Mouse (Mus musculus) neural tube, embryonic 13.5 days (tissue): Measurements from ENCODE around the gene Gm21915. TPM values are rescaled to one million over a fixed set of nuclear protein-coding genes. Genes with fewer than 3 reads are reported as not detected.

Experiments
- ATAC-seq: fragments of 200-750 bp; cut with Nextera tagmentation; 2 replicates; pipeline ENCODE4 v1.8.0; 2017; ENCODE audit warnings: low read depth, mild to moderate bottlenecking, moderate TSS enrichment, moderate library complexity
- H3K27ac ChIP-seq: fragments of 300-500 bp; sonication (generic); replicated peaks from 2 replicates; pipeline ENCODE4 v1.5.1; 2015; ENCODE audit warnings: moderate library complexity, mild to moderate bottlenecking, inconsistent platforms
- H3K27me3 ChIP-seq: fragments of 300-500 bp; sonication (generic); 2 replicates; pipeline ENCODE4 v1.6.1; 2015; ENCODE audit warnings: mild to moderate bottlenecking, inconsistent platforms
- H3K36me3 ChIP-seq: fragments of 300-500 bp; sonication (generic); 2 replicates; pipeline ENCODE4 v1.6.1; 2015; ENCODE audit warnings: mild to moderate bottlenecking, inconsistent platforms
- H3K4me1 ChIP-seq: fragments of 300-500 bp; sonication (generic); replicated peaks from 2 replicates; pipeline ENCODE4 v1.6.1; 2015; ENCODE audit warnings: inconsistent platforms
- H3K4me2 ChIP-seq: fragments of 300-500 bp; sonication (generic); 2 replicates; pipeline ENCODE4 v1.6.1; 2015; ENCODE audit warnings: inconsistent platforms, mild to moderate bottlenecking, moderate library complexity
- H3K4me3 ChIP-seq: fragments of 300-500 bp; sonication (generic); 2 replicates; pipeline ENCODE4 v1.5.1; 2015; ENCODE audit warnings: mild to moderate bottlenecking, inconsistent platforms
- H3K9ac ChIP-seq: fragments of 300-500 bp; sonication (generic); 2 replicates; pipeline ENCODE4 v1.6.1; 2015; ENCODE audit warnings: moderate library complexity, mild to moderate bottlenecking, inconsistent platforms
- H3K9me3 ChIP-seq: fragments of 300-500 bp; sonication (generic); 2 replicates; pipeline ENCODE4 v1.6.1; 2016; ENCODE audit warnings: inconsistent platforms
- WGBS: fragments of 180-500 bp; shearing (Covaris S2); methylation state at CpG from one replicate; pipeline ENCODE4 v1.1.7; 2015; 5-methylcytosine and 5-hydroxymethylcytosine counted together
- polyA plus RNA-seq: library from polyadenylated mRNA; unstranded; fragments of >200 nt; fragmentation: Nextera tagmentation; extraction: Ambion mirVana; gene quantifications from 2 replicates; pipeline ENCODE4 v1.2.1, GENCODE M21; 2015

The Gm21915 gene
- polyA plus RNA-seq, 1 experiment from 2014 or later = not detected

DNA sequence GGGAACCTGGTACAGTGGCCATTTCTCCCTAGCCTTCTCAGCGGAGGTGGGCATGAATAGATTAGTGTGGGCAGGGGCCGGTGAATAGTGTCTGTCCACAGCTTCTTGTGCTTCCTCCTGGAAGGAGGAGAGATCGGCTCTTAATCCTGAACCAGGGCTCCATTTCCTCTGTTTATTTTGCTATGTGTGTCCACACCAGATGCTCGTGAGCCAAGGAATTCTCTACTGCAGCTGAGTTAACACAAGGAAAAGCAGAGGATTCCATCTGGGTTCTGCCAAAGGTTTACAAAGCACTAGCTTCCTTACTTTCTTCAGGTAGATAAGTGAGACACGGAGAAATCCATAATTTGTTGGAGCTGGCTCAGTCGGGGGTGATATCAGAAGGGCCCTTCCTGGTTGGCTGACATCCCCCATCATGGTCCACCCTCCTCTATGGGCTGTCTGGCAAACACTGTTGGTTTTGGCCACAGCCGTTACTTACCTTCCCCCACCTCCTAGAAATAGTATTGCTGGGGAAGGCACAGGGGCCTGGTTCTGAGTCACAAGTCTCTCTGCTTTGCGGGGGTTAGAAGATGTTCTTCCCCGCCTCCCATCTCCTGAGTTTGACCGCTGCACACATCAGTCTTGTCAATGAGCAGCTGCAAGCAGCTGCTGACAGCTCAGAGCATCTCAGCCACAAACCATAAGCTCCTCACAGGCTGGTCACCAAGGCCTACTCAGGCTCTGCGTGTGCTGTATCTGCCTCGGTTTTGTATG is 5.0 kb downstream of the Gm21915 start:
- Histone ChIP-seq H3K4me2 (no peak overlapping the region), H3K9ac (no peak overlapping the region), H3K27ac (0 out of 2 replicates have a peak overlapping the region, but pooled peaks have one; percentile 13), H3K4me3 (no peak overlapping the region), H3K9me3 (no peaks in the 10 kb centered on the region), H3K27me3 (no peaks in the 10 kb centered on the region), H3K4me1 (peaks cover 19% of the 10 kb centered on the region), H3K36me3 (no peaks in the 10 kb centered on the region)
- 76% methylated on average over 12 of the region's 12 CpGs for WGBS
- no peak for ATAC-seq

GRCm38 (mm10) chr9:40678653-40679052 is 8.2 kb downstream of the Gm21915 start:
- no peak overlapping the region for H3K4me2 ChIP-seq
- ATAC-seq = no peak
- H3K9ac ChIP-seq = no peak overlapping the region
- no peaks in the 10 kb centered on the region for H3K36me3 ChIP-seq
- WGBS = 67% methylated on average over 4 of the region's 4 CpGs
- no peak overlapping the region for H3K4me3 ChIP-seq
- no peaks in the 10 kb centered on the region for H3K9me3 ChIP-seq
- no peaks in the 10 kb centered on the region for H3K27me3 ChIP-seq
- peaks cover 10% of the 10 kb centered on the region; the same call in 1 of the 2 replicates for H3K4me1 ChIP-seq
- no peak overlapping the region for H3K27ac ChIP-seq

- ATAC-seq = peak; percentile 80
- Histone ChIP-seq H3K36me3 (no peaks in the 10 kb centered on the region), H3K4me3 (peak within 1 kb of the TSS; percentile 71), H3K9ac (peak within 1 kb of the TSS; percentile 97), H3K4me2 (peak within 1 kb of the TSS; percentile 73), H3K9me3 (no peaks in the 10 kb centered on the region), H3K4me1 (peaks cover 42% of the 10 kb centered on the region), H3K27me3 (no peaks in the 10 kb centered on the region), H3K27ac (peak within 1 kb of the TSS; percentile 98)
- 0% methylated on average over 47 of the region's 53 CpGs for WGBS
These were observed 15.5 kb downstream of the Gm21915 start, which contains the start of gene Clmp for GRCm38 (mm10) chr9:40685801-40686420. Clmp (plus strand) TSS chr9:40685962.

- WGBS = under 1% methylated on average over 23 of the region's 23 CpGs
- peak; percentile 74 for ATAC-seq
These were observed 16.0 kb downstream of the Gm21915 start for GRCm38 (mm10) chr9:40686421-40686899.

DNA sequence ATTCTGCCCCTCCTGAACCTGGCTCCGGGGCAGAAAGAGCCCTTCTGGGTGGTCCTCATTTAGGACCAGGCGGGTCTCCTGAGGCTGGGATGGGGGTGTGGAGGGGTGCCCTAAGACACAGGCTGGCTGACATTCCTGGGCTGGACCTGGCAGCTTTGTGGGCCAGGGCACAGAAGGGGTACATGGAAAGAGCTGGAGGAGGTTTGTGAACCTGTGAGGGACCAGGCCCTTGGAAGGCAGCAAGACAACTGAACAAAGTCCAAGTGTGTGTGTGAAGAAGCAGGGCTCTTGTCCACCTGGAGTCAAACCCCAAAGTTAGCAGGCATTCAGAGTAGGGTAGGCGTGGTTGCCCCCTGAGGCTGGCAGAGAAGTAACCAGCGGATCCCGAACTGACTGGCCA is 16.6 kb downstream of the Gm21915 start:
- peak overlapping the region; percentile 97 for H3K9ac ChIP-seq
- no peaks in the 10 kb centered on the region for H3K9me3 ChIP-seq
- 24% methylated on average over 5 of the region's 5 CpGs for whole genome bisulfite sequencing
- peak; percentile 29 for ATAC-seq
- H3K27me3 ChIP-seq = no peaks in the 10 kb centered on the region
- H3K4me3 ChIP-seq = peak overlapping the region; percentile 71
- H3K27ac ChIP-seq = peak overlapping the region; percentile 98
- H3K4me2 ChIP-seq = peak overlapping the region; percentile 73
- no peaks in the 10 kb centered on the region for H3K36me3 ChIP-seq
- H3K4me1 ChIP-seq = peaks cover 44% of the 10 kb centered on the region

More at GRCm38 (mm10) chr9:40686421-40686899, 16.0 kb downstream of the Gm21915 start:
- H3K4me1 ChIP-seq = peaks cover 42% of the 10 kb centered on the region
- H3K36me3 ChIP-seq = no peaks in the 10 kb centered on the region
- no peaks in the 10 kb centered on the region for H3K9me3 ChIP-seq
- peak overlapping the region; percentile 73 for H3K4me2 ChIP-seq
- peak overlapping the region; percentile 71 for H3K4me3 ChIP-seq
- no peaks in the 10 kb centered on the region for H3K27me3 ChIP-seq
- peak overlapping the region; percentile 98 for H3K27ac ChIP-seq
- peak overlapping the region; percentile 97 for H3K9ac ChIP-seq

GRCm38 (mm10) chr9:40687553-40687952 is 17.1 kb downstream of the Gm21915 start:
- peak overlapping the region; percentile 98 for H3K27ac ChIP-seq
- ATAC-seq = no peak
- WGBS = 40% methylated on average over 3 of the region's 3 CpGs
- H3K4me3 ChIP-seq = peak overlapping the region; percentile 71
- no peaks in the 10 kb centered on the region for H3K9me3 ChIP-seq
- H3K27me3 ChIP-seq = no peaks in the 10 kb centered on the region
- peak overlapping the region; percentile 97 for H3K9ac ChIP-seq
- peak overlapping the region; percentile 73 for H3K4me2 ChIP-seq
- H3K4me1 ChIP-seq = peaks cover 49% of the 10 kb centered on the region
- H3K36me3 ChIP-seq = no peaks in the 10 kb centered on the region

DNA sequence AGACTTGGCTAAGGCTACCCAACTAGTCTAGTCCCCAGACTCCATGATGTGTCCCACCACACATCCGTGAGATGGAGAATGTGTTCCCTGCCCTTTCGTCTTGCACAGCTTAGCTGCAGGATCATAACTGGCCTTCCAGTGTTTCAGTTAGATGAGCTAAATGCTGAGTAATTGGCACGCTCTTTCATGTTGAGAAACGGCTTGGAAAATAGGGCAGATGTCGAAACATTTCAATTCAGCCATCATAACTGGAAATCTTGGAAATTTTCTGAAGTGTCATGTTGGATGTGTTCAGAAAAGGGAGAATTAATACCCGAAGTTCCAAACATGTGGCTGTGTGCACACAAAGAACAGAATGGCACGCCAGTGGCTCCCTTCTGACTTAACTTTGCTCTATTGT is 20.1 kb downstream of the Gm21915 start:
- Histone ChIP-seq H3K4me1 (peaks cover 65% of the 10 kb centered on the region), H3K9me3 (no peaks in the 10 kb centered on the region), H3K27ac (no peak overlapping the region), H3K9ac (no peak overlapping the region), H3K4me3 (no peak overlapping the region), H3K4me2 (no peak overlapping the region), H3K27me3 (no peaks in the 10 kb centered on the region), H3K36me3 (no peaks in the 10 kb centered on the region)
- no peak for ATAC-seq
- 88% methylated on average over 7 of the region's 7 CpGs for WGBS

DNA sequence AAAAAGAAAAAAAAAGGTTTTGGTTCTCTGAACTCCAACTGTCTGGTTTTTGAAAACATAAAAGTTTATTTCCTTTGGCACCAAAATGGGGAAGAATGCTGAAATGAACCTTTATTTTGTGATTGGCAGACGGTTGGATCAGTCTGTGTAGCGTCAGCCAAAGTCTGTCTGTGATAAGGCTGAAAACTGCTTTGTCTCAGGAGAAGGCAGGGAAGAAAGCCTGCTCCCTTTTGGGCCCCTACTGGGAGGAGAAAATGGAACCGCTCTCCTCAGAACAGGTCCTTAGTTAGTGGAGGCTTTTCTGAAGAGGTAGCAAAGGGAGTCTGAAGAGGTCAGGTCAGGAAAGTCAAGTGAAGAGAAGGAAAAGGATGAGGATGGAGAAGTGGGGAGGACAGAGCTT is 22.6 kb downstream of the Gm21915 start:
- H3K27me3 ChIP-seq = no peaks in the 10 kb centered on the region
- WGBS = 47% methylated on average over 3 of the region's 3 CpGs
- H3K4me2 ChIP-seq = no peak overlapping the region
- H3K36me3 ChIP-seq = peaks cover 16% of the 10 kb centered on the region
- peak overlapping the region; percentile 72 for H3K27ac ChIP-seq
- H3K9me3 ChIP-seq = no peaks in the 10 kb centered on the region
- no peak overlapping the region for H3K4me3 ChIP-seq
- H3K9ac ChIP-seq = no peak overlapping the region
- H3K4me1 ChIP-seq = peaks cover 51% of the 10 kb centered on the region
- ATAC-seq = no peak

- peak overlapping the region; percentile 72 for H3K27ac ChIP-seq
- no peak overlapping the region for H3K4me3 ChIP-seq
- no peak overlapping the region for H3K4me2 ChIP-seq
- whole genome bisulfite sequencing = 41% methylated on average over 5 of the region's 5 CpGs
- H3K36me3 ChIP-seq = peaks cover 16% of the 10 kb centered on the region
- peaks cover 44% of the 10 kb centered on the region for H3K4me1 ChIP-seq
- no peak overlapping the region for H3K9ac ChIP-seq
- no peaks in the 10 kb centered on the region for H3K27me3 ChIP-seq
- ATAC-seq = peak; percentile 71
- H3K9me3 ChIP-seq = no peaks in the 10 kb centered on the region
These were observed 23.4 kb downstream of the Gm21915 start for GRCm38 (mm10) chr9:40693768-40694167.

DNA sequence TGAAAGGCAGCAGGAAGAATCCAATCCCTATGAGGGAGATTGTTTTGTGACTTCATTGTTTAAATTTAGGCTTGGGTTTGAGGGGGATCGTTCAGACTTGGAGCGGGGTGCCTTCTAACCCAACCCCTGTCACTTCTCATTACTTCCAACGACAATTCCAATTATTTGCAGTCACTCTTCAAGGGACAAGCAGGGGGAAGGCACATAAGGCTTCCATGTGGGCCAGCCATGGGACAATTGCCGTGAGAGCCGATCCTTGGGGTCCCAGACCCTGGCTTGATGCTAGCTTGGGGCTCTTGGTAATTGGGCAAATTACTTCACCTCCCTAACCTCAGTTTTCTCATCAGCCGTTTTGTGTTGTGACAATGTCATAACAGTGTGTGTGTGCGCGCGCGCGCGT is 23.9 kb downstream of the Gm21915 start:
- peaks cover 16% of the 10 kb centered on the region for H3K36me3 ChIP-seq
- H3K9ac ChIP-seq = no peak overlapping the region
- no peak overlapping the region for H3K4me2 ChIP-seq
- H3K9me3 ChIP-seq = no peaks in the 10 kb centered on the region
- ATAC-seq = no peak
- H3K4me1 ChIP-seq = peaks cover 39% of the 10 kb centered on the region
- WGBS = 72% methylated on average over 12 of the region's 12 CpGs
- peak overlapping the region; percentile 72 for H3K27ac ChIP-seq
- H3K27me3 ChIP-seq = no peaks in the 10 kb centered on the region
- no peak overlapping the region for H3K4me3 ChIP-seq

GRCm38 (mm10) chr9:40696086-40696485 is 25.7 kb downstream of the Gm21915 start:
- Histone ChIP-seq H3K9me3 (no peaks in the 10 kb centered on the region), H3K9ac (no peak overlapping the region), H3K36me3 (peaks cover 16% of the 10 kb centered on the region), H3K4me1 (peaks cover 35% of the 10 kb centered on the region), H3K4me2 (no peak overlapping the region), H3K27ac (no peak overlapping the region), H3K27me3 (no peaks in the 10 kb centered on the region), H3K4me3 (no peak overlapping the region)
- 82% methylated on average over 4 of the region's 4 CpGs for WGBS
- ATAC-seq = no peak

- H3K4me3 ChIP-seq = no peak overlapping the region
- peaks cover 17% of the 10 kb centered on the region for H3K4me1 ChIP-seq
- 91% methylated on average over 3 of the region's 3 CpGs for WGBS
- no peaks in the 10 kb centered on the region for H3K27me3 ChIP-seq
- no peak overlapping the region for H3K9ac ChIP-seq
- ATAC-seq = no peak
- peaks cover 16% of the 10 kb centered on the region for H3K36me3 ChIP-seq
- no peak overlapping the region for H3K4me2 ChIP-seq
- no peaks in the 10 kb centered on the region for H3K9me3 ChIP-seq
- H3K27ac ChIP-seq = no peak overlapping the region
These were observed 28.8 kb downstream of the Gm21915 start for GRCm38 (mm10) chr9:40699194-40699593.
